Comparison of ENCODE assay signal across 18 mouse cellular contexts in genomic region chr17:4876431-4876830, GRCm38 (mm10).
A peak's percentile ranks its signal among the peaks of the same experiment; 100 is the strongest.
DNase-seq lines count a peak whose midpoint lies in the region; ATAC-seq lines count a peak whose summit lies in the region.
"Had no signal": no experiment of that assay in that cellular context is flagged by ENCODE, and none has a peak within 500 bp of the region (broad histone marks: within the 10 kb centered on the region; RNA-seq: fewer than 3 reads in every experiment).

No protein-coding gene starts in this region.

- no peak overlapping the region for H3K27ac ChIP-seq in intestine, embryonic 14.5 days (ENCODE audit: low read depth)
- no peak overlapping the region for H3K27ac ChIP-seq in intestine, embryonic 16.5 days (ENCODE audit: low read length)
- H3K27ac ChIP-seq: embryonic facial prominence, embryonic 12.5 days; gastrocnemius, adult 2 months; hindbrain, embryonic 10.5 days; hindbrain, embryonic 14.5 days had no signal

- H3K27me3 ChIP-seq in intestine, embryonic 14.5 days (replicated peaks; ENCODE audit: control insufficient read depth, insufficient read depth, low read length), result no peaks in the 10 kb centered on the region
- no peaks in the 10 kb centered on the region for H3K27me3 ChIP-seq in intestine, embryonic 16.5 days (replicated peaks; ENCODE audit: control insufficient read depth, insufficient read depth, low read length)
- H3K27me3 ChIP-seq: embryonic facial prominence, embryonic 12.5 days had no signal

- DNase-seq in frontal cortex, postnatal 25 days (ENCODE audit: low spot score in 2 of 2), result no peak
- peak; percentile 34 for DNase-seq in intestine, embryonic 14.5 days (ENCODE audit: low spot score)
- peak; percentile 21 for DNase-seq in right cerebral cortex, adult 18-20 months
- DNase-seq in right cerebral cortex, postnatal 4 days, result no peak
- DNase-seq: adrenal gland, postnatal 10 days; cerebellum, adult 11-12 months; cerebellum, adult 9-10 months; cerebellum, postnatal 25 days; gastrocnemius, adult 2 months; gastrocnemius, postnatal 25 days; heart, postnatal 10 days had no signal

- no peaks in the 10 kb centered on the region for H3K36me3 ChIP-seq in intestine, embryonic 14.5 days (ENCODE audit: control insufficient read depth, insufficient read depth, low read length)
- no peaks in the 10 kb centered on the region for H3K36me3 ChIP-seq in intestine, embryonic 16.5 days (ENCODE audit: control insufficient read depth, insufficient read depth, low read length)
- H3K36me3 ChIP-seq: embryonic facial prominence, embryonic 12.5 days; hindbrain, embryonic 10.5 days had no signal

- ATAC-seq in frontal cortex, adult (ENCODE audit: low TSS enrichment), result peak; percentile 64; the same call in 1 of the 2 replicates
- ATAC-seq in intestine, embryonic 14.5 days (replicated peaks; ENCODE audit: low FRiP score, low TSS enrichment, low read depth), result no peak
- no peak for ATAC-seq in intestine, embryonic 16.5 days
- ATAC-seq in erythroid progenitor cell, adult 5-6 weeks (replicated peaks; ENCODE audit: low FRiP score, poor library complexity, severe bottlenecking), result no peak
- ATAC-seq: forebrain, embryonic 14.5 days had no signal

- no peaks in the 10 kb centered on the region for H3K9me3 ChIP-seq in intestine, embryonic 14.5 days (ENCODE audit: control insufficient read depth, low read length)
- no peaks in the 10 kb centered on the region for H3K9me3 ChIP-seq in intestine, embryonic 16.5 days (ENCODE audit: control insufficient read depth, low read length)
- H3K9me3 ChIP-seq: embryonic facial prominence, embryonic 12.5 days; hindbrain, embryonic 10.5 days had no signal

- no peaks in the 10 kb centered on the region for H3K4me1 ChIP-seq in intestine, embryonic 14.5 days (replicated peaks; ENCODE audit: control insufficient read depth, insufficient read depth, low read length)
- no peaks in the 10 kb centered on the region for H3K4me1 ChIP-seq in intestine, embryonic 16.5 days (ENCODE audit: control insufficient read depth, insufficient read depth, low read length)
- H3K4me1 ChIP-seq: hindbrain, embryonic 10.5 days had no signal

- 80% methylated on average over 4 of the region's 4 CpGs for WGBS in intestine, embryonic 14.5 days
- WGBS in intestine, embryonic 16.5 days, result 88% methylated on average over 4 of the region's 4 CpGs

- H3K4me3 ChIP-seq in intestine, embryonic 14.5 days (ENCODE audit: low read depth, low read length), result no peak overlapping the region
- no peak overlapping the region for H3K4me3 ChIP-seq in intestine, embryonic 16.5 days (ENCODE audit: low read length)
- H3K4me3 ChIP-seq: embryonic facial prominence, embryonic 12.5 days; gastrocnemius, adult 2 months; hindbrain, embryonic 10.5 days had no signal

- no peak overlapping the region for H3K4me2 ChIP-seq in intestine, embryonic 14.5 days (ENCODE audit: low read length)
- H3K4me2 ChIP-seq in intestine, embryonic 16.5 days (ENCODE audit: low read depth, low read length), result no peak overlapping the region
- H3K4me2 ChIP-seq: embryonic facial prominence, embryonic 12.5 days; hindbrain, embryonic 14.5 days had no signal

- no peak overlapping the region for H3K9ac ChIP-seq in intestine, embryonic 14.5 days (ENCODE audit: low read length)
- no peak overlapping the region for H3K9ac ChIP-seq in intestine, embryonic 16.5 days (ENCODE audit: low read depth, low read length)
- H3K9ac ChIP-seq: embryonic facial prominence, embryonic 12.5 days; hindbrain, embryonic 14.5 days had no signal

Comparison
In these comparisons a context has a peak if more than half of its experiments do, and no peak if none do; other contexts are left out.
1. DNase-seq: peak in intestine, embryonic 14.5 days (single experiment) and right cerebral cortex, adult 18-20 months (single experiment); none in frontal cortex, postnatal 25 days (0 of 2) and right cerebral cortex, postnatal 4 days (single experiment).